Mouse (Mus musculus): ENCODE measurements at regions not wholly inside any gene's neighbourhood (a gene's known extent, or its start where the extent isn't known, plus 50 kb on each side); places are given as distances from the start of the nearest gene placed in this dataset.
"Not testable (repeated sequence)": the region's sequence is repeated elsewhere in the genome, so short reads cannot be mapped to it uniquely, and the experiment has no call there.

DNA sequence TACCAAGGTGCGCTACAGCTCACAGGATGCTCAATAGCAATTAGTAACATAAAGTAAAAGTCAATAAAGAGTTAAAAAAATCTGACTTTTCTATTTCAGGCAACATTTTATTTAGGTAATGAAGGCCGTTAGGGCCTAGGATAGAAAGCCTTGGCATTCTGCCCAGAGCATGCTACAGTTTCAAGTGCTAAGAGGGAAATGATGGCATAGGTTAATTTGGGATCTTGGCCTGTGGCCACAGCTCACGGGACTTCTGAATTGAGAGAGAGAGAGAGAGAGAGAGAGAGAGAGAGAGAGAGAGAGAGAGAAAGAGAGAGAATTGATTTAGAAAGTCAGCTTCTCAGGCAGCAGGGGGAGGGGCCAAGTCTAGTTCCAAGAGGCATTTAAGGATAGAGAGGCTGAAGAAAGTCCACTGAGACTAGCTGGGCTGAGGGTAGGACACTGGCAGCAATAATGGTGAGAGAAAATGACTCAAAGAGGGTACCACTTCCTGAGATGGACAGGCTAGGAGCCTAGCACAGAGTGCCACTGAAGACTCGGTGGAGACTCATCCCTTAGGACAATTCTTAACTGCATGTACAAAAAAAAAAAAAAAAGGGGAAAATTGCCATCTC lies 52.6 kb upstream of the Klf14 start:
- peak; percentile 47 for DNase-seq

DNA sequence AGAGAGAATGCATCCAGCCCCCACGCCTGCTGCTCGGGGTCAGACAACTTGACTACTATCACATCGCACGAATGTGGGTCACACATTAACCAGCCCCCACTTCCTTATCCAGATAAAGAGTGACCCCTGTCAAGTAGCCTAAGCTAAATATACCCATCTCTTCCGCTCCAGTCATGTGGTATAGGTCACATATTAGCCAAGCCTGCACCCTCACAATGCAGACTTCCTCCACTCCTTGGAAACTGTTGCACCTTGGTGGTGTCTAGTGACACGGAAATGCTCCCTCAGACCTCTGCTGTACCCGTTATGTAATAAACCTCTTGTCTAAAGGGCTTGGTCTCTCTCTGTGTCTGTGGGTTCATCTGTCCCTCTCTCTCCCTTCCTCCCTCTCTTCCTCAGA lies 57.7 kb upstream of the Klf14 start:
- no peak for DNase-seq

DNA sequence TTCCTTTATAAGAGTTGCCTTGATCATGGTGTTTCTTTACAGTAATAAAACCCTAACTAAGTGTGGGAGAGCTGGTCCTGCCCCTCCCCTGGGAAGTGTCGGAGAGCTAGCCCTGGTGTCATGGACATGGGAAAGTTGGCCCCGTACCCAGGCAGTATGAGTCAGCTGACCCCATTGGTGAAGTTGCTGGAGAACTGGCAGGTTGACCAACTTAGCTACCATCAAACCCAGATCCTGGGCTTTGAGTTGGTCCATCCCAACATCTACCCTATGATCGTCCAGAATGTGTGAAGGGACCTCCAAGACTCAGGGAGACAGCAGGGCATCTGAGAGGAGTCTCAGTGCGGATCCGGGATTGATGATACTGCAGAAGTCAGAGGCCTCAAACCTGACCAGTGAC lies 62.9 kb upstream of the Klf14 start:
- DNase-seq = peak; percentile 19

DNA sequence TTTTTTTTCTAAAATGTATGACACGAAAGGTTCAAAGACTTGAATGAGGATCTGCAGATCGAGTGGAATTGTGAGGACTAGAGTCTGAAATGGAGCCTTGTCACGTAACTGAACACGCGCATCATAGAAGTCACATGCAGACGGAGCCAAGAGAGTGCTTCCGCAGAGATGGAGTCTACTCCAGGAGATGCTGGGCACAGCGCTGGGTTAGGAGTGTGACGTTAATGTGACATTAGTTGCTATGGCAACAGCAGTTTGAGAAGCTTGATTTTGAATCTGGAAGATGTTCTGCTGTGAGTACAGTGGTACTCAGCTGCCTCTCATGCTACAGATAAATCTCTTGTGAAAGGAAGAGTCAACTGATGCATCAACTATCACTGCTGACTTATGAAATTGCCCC lies 70.9 kb upstream of the Klf14 start:
- DNase-seq = no peak

GRCm38 (mm10) chr6:31031022-31031421 lies 72.1 kb upstream of the Klf14 start:
- DNase-seq = no peak

DNA sequence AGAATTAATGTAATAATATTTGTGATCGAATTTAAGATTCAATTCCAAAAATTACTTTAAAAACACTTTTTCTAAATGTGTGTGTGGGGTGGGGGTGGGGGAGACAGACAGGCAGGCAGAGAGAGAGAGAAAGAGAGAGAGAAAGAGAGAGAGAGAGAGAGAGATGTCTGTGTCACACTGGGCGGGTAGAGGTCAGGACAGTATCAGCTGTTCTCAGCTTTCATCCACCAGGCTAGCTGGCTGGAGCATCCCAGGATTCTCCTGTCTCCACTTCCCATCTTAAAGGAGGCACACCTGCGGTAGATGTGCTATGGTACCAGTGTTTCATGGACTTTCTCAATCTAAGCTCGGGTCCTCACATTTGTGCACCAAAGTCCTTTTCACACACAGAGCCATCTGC lies 73.3 kb upstream of the Klf14 start:
- DNase-seq = no peak

GRCm38 (mm10) chr6:31032980-31033608 lies 74.2 kb upstream of the Klf14 start:
- peak; percentile 59 for DNase-seq

- no peak for DNase-seq
These were observed 75.9 kb upstream of the Klf14 start for GRCm38 (mm10) chr6:31034796-31035195.

GRCm38 (mm10) chr6:31037801-31038395 lies 79.0 kb upstream of the Klf14 start:
- no peak for DNase-seq

- DNase-seq = not testable (repeated sequence)
These were observed 79.6 kb upstream of the Klf14 start for GRCm38 (mm10) chr6:31038445-31038844.

- DNase-seq = no peak
These were observed 80.6 kb upstream of the Klf14 start for GRCm38 (mm10) chr6:31039485-31039884.

DNA sequence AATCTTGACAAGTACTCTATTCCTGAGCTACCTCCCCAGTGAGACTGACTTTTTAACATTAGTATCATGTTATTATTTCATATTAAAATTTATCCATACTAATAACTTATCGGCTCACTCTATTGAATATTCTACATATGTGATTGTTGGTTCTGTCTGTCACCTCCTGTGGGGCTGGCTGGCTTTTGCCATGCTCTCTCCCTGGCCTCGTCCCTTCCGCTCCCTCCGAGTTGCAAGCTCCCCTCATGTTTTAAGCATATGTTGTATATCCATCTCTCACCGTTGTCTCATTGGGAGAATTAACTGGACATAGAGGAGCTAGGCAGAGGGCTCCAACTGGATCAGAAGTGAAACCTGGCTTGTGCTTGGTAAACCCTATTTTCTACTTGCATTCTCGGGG lies 81.9 kb upstream of the Klf14 start:
- no peak for DNase-seq

- no peak for DNase-seq
These were observed 84.5 kb upstream of the Klf14 start for GRCm38 (mm10) chr6:31043368-31043767.

DNA sequence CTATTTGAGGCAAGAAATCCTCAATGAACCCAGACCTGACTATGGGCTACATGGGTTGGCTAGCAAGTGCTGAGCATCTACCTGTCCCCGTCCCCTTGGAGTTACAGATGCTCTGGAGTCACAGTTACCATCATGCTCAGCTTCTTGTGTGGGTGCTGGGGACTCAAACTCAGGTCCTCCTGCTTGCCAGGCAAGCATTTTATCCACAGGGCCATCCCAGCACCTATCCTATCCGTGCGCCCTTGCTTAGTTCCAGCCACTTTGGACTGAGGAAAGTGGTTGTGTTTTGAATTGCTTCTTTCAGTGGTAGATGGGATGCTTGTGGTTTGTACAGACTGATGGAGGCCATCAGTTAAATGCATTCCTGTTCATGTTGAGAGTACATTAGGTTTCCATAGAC lies 85.0 kb upstream of the Klf14 start:
- no peak for DNase-seq

GRCm38 (mm10) chr6:31046197-31046596 lies 87.3 kb upstream of the Klf14 start:
- DNase-seq = no peak

DNA sequence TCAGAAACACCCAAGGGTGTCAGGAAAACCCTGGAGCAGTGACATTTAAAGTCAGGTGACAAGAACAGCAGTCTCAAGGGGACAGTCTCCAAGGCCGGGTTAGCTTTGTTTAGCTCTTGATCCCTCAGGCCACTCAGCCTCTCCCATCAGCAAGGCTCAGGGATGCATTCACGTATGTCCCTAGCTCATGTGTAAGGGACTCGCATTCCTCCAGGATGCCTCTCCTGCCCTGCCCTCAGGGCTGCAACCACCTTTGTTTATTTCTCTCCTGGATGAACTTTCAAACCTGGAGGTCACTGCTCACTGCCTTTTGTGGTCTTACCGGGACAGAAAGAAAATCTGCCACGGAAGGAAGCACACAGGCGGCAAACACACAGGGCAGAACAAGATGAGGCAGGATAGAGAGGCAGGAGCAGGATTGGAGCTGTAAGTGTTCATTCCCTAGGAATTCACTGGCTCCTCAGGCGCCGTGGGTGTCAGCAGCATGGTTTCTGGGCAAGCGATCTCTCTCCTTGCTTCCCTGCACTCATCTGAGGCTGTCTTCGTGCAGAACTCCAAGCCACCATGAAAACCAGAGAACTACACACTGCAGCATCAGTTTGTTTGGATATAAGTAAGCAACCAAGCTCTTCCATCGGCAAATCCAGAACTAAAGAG lies 90.2 kb upstream of the Klf14 start:
- DNase-seq = no peak

DNA sequence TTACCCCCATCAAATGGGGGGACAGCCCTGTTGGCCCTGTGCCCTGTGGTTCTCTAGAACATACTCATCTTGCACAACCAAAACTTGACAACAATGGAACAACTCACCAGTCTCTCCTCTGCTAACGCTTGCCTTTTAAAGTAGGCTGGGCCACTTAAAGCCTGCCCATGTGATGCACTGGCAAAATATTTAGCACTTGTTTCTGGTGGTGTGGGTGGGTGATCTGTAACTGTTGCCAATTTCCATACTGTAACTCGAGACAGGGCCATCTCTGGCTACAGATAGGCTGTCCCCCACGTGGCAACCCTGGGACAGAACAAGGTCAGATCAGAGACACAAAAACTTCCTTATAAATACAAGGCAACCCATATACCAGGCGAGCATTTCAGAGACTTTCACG lies 92.0 kb upstream of the Klf14 start:
- no peak for DNase-seq

DNA sequence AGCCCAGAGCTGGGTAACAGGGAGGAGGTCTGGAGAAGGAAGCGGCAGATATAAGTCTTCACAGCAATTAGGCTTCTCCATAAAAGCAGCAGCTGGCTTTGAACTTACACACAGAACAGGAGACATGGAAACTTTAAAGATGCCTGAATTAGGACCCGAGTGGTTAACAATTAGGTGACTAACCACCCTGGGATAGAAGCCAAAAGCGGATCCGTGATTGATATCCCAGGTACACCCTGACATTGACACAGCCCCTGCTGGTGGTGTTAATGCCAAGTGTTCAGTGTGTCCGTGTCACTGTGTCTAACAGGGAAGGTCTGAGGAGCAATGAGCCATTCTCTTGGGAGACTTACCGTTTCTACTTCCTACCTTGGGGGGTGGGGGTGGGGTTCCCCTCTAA lies 92.9 kb upstream of the Klf14 start:
- DNase-seq = no peak

- DNase-seq = no peak
These were observed 94.1 kb upstream of the Klf14 start for GRCm38 (mm10) chr6:31053003-31053402.

GRCm38 (mm10) chr6:31056786-31057566 lies 98.1 kb upstream of the Klf14 start:
- no peak for DNase-seq

DNA sequence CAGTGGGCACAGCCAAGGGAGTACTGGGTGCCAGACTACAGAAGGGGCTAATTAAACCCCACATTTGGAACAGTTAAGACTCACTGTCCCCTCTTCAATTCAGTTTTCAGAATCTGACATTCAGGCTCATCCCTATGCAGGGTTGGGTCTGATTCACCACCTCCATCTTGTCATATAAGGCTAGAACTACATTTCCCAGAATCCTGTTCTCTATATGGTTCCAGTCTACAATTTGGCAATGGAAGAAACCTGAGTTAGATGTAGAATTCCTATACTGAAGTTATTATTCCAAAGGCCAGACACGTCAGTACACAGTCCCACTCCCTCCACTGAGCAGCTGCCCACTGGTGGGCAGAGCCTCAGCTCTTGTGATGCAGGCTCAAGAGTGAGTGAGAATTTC lies 99.4 kb upstream of the Klf14 start:
- no peak for DNase-seq

DNA sequence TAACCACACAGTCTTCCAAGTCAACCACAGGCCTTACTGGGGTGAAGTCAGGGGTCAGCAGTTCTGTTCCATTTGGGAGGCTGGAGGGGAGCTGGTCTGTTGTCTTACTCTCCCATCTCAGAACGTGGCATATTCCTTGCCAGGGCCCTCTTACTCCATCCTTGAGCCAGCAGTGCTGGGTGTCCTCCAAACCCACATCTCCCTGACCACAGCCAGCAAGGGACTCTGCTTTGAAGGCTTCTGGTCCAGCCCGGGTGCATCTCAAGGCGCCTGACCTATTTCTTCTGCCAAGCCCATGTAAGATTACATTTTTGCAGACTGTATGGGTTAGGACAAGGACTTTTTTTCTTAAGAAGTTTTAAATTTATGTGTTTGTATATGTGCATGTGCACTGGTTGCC lies 100.1 kb upstream of the Klf14 start:
- no peak for DNase-seq

DNA sequence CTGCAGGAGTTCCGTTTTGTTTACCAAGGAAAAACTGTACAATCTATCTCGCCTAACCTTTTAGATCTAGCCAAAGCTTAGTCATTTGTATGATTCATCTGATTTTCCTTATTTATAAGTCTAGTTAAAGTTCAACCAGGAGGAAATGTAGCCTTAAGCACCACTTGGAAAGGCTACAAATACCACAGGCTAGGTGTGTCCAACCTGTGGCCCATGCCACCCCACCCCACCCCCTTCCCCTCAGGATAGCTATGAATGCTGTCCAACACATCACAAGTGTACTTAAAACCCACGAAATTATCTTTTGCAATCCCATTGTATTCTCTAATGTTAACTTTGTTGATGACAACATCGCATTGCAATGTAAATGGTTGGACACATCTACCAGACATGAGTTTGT lies 102.9 kb upstream of the Klf14 start:
- no peak for DNase-seq
